Mouse (Mus musculus) liver, embryonic 11.5 days (tissue): Measurements from ENCODE around the gene Spice1. TPM values are rescaled to one million over a fixed set of nuclear protein-coding genes. Genes with fewer than 3 reads are reported as not detected.

Source experiments
- ATAC-seq: fragments of 200-750 bp; cut with Nextera tagmentation; replicated peaks from 2 replicates; pipeline ENCODE4 v1.8.0; 2017; ENCODE audit warnings: moderate number of reproducible peaks, mild to moderate bottlenecking, moderate TSS enrichment, moderate library complexity; ENCODE audit not compliant: low FRiP score
- DNase-seq: peaks from one replicate; pipeline ENCODE4 v3.0.0-alpha.2; 2017; ENCODE audit warnings: low spot score
- H3K27ac ChIP-seq: fragments of 300-500 bp; sonication (generic); 2 replicates; pipeline ENCODE4 v1.5.1; 2014; ENCODE audit warnings: mild to moderate bottlenecking, low read depth, low read length, control low read depth
- H3K27me3 ChIP-seq: fragments of 300-500 bp; sonication (generic); replicated peaks from 2 replicates; pipeline ENCODE4 v1.6.1; 2014; ENCODE audit warnings: low read length, mixed read lengths; ENCODE audit not compliant: control insufficient read depth, insufficient read depth
- H3K36me3 ChIP-seq: fragments of 300-500 bp; sonication (generic); 2 replicates; pipeline ENCODE4 v1.6.1; 2014; ENCODE audit warnings: mild to moderate bottlenecking, low read length, moderate library complexity, mixed read lengths; ENCODE audit not compliant: control insufficient read depth, insufficient read depth
- H3K4me1 ChIP-seq: fragments of 300-500 bp; sonication (generic); replicated peaks from 2 replicates; pipeline ENCODE4 v1.6.1; 2014; ENCODE audit warnings: low read length, mixed read lengths; ENCODE audit not compliant: control insufficient read depth, insufficient read depth
- H3K4me2 ChIP-seq: fragments of 300-500 bp; sonication (generic); 2 replicates; pipeline ENCODE4 v1.6.1; 2014; ENCODE audit warnings: mild to moderate bottlenecking, control low read depth, moderate library complexity
- H3K4me3 ChIP-seq: fragments of 300-500 bp; sonication (generic); 2 replicates; pipeline ENCODE4 v1.5.1; 2014; ENCODE audit warnings: low read depth, low read length, control low read depth
- H3K9ac ChIP-seq: fragments of 300-500 bp; sonication (generic); 2 replicates; pipeline ENCODE4 v1.6.1; 2014; ENCODE audit warnings: low read depth, low read length, control low read depth
- H3K9me3 ChIP-seq: fragments of 300-500 bp; sonication (generic); 2 replicates; pipeline ENCODE4 v1.6.1; 2016; ENCODE audit warnings: low read length, inconsistent platforms, mixed read lengths; ENCODE audit not compliant: control insufficient read depth
- WGBS: fragments of 180-500 bp; shearing (Covaris S2); extraction: QIAGEN DNeasy Blood & Tissue Kit; methylation state at CpG from one replicate; pipeline ENCODE4 v1.1.7; 2014; 5-methylcytosine and 5-hydroxymethylcytosine counted together
- polyA plus RNA-seq: library from polyadenylated mRNA; unstranded; fragments of >200 nt; fragmentation: Nextera tagmentation; extraction: Ambion mirVana; gene quantifications from 2 replicates; pipeline ENCODE4 v1.2.1, GENCODE M21; 2014

Gene Spice1
- polyA plus RNA-seq, 1 experiment from 2014 or later, result 25.4 TPM

GRCm38 (mm10) chr16:44356291-44356690, 9.4 kb downstream of the Spice1 start:
- Histone ChIP-seq H3K4me1 (no peaks in the 10 kb centered on the region; the same call in 1 of the 2 replicates), H3K9ac (no peak overlapping the region), H3K9me3 (no peaks in the 10 kb centered on the region), H3K4me3 (no peak overlapping the region), H3K27ac (no peak overlapping the region), H3K36me3 (peaks cover 3% of the 10 kb centered on the region; the same call in 1 of the 2 replicates), H3K27me3 (no peaks in the 10 kb centered on the region), H3K4me2 (no peak overlapping the region)
- DNase-seq (no peak), ATAC-seq (no peak)
- 46% methylated on average over 7 of the region's 7 CpGs for WGBS

GRCm38 (mm10) chr16:44357571-44358268, 10.8 kb downstream of the Spice1 start:
- Histone ChIP-seq H3K9ac (no peak overlapping the region), H3K27me3 (no peaks in the 10 kb centered on the region), H3K4me2 (no peak overlapping the region), H3K4me3 (no peak overlapping the region), H3K4me1 (no peaks in the 10 kb centered on the region; the same call in 1 of the 2 replicates), H3K27ac (no peak overlapping the region), H3K9me3 (no peaks in the 10 kb centered on the region), H3K36me3 (peaks cover 9% of the 10 kb centered on the region; the same call in 1 of the 2 replicates)
- ATAC-seq (peak; percentile 98), DNase-seq (no peak)
- 61% methylated on average over 4 of the region's 4 CpGs for WGBS

GRCm38 (mm10) chr16:44361921-44362890, 15.3 kb downstream of the Spice1 start:
- H3K9ac ChIP-seq, result no peak overlapping the region
- no peak overlapping the region for H3K27ac ChIP-seq
- no peak for DNase-seq
- peaks cover 9% of the 10 kb centered on the region; the same call in 1 of the 2 replicates for H3K36me3 ChIP-seq
- H3K4me1 ChIP-seq, result no peaks in the 10 kb centered on the region; the same call in 1 of the 2 replicates
- no peaks in the 10 kb centered on the region for H3K27me3 ChIP-seq
- no peak for ATAC-seq
- no peak overlapping the region for H3K4me3 ChIP-seq
- H3K4me2 ChIP-seq, result no peak overlapping the region
- 86% methylated on average over 10 of the region's 10 CpGs for WGBS
- no peaks in the 10 kb centered on the region for H3K9me3 ChIP-seq

GRCm38 (mm10) chr16:44365522-44365921, 18.6 kb downstream of the Spice1 start:
- H3K4me1 ChIP-seq, result no peaks in the 10 kb centered on the region
- no peaks in the 10 kb centered on the region for H3K9me3 ChIP-seq
- peaks cover 7% of the 10 kb centered on the region; the same call in 1 of the 2 replicates for H3K36me3 ChIP-seq
- WGBS, result 74% methylated on average over 7 of the region's 7 CpGs
- no peaks in the 10 kb centered on the region for H3K27me3 ChIP-seq
- H3K27ac ChIP-seq, result no peak overlapping the region
- ATAC-seq (peak; percentile 47; the same call in 1 of the 2 replicates), DNase-seq (no peak)
- no peak overlapping the region for H3K4me3 ChIP-seq
- no peak overlapping the region for H3K9ac ChIP-seq
- H3K4me2 ChIP-seq, result no peak overlapping the region

- DNase-seq, result no peak
- Histone ChIP-seq H3K36me3 (peaks cover 9% of the 10 kb centered on the region; the same call in 1 of the 2 replicates), H3K9ac (no peak overlapping the region), H3K4me2 (no peak overlapping the region), H3K27ac (no peak overlapping the region), H3K4me1 (no peaks in the 10 kb centered on the region), H3K27me3 (no peaks in the 10 kb centered on the region), H3K9me3 (no peaks in the 10 kb centered on the region), H3K4me3 (no peak overlapping the region)
- no peak for ATAC-seq
- 77% methylated on average over 4 of the region's 4 CpGs for WGBS
Measured at GRCm38 (mm10) chr16:44375459-44375858, 28.5 kb downstream of the Spice1 start.

- H3K4me3 ChIP-seq, result no peak overlapping the region
- H3K4me1 ChIP-seq, result no peaks in the 10 kb centered on the region
- no peak overlapping the region for H3K4me2 ChIP-seq
- DNase-seq (no peak), ATAC-seq (no peak)
- H3K27ac ChIP-seq, result no peak overlapping the region
- no peaks in the 10 kb centered on the region for H3K9me3 ChIP-seq
- H3K27me3 ChIP-seq, result no peaks in the 10 kb centered on the region
- H3K9ac ChIP-seq, result no peak overlapping the region
- peaks cover 7% of the 10 kb centered on the region; the same call in 1 of the 2 replicates for H3K36me3 ChIP-seq
- WGBS, result 79% methylated on average over 4 of the region's 4 CpGs
Measured at GRCm38 (mm10) chr16:44380006-44380405, 33.1 kb downstream of the Spice1 start.

GRCm38 (mm10) chr16:44381578-44381977, 34.7 kb downstream of the Spice1 start:
- peaks cover 7% of the 10 kb centered on the region; the same call in 1 of the 2 replicates for H3K36me3 ChIP-seq
- ATAC-seq (no peak), DNase-seq (no peak)
- H3K9ac ChIP-seq, result no peak overlapping the region
- no peaks in the 10 kb centered on the region for H3K4me1 ChIP-seq
- no peak overlapping the region for H3K4me2 ChIP-seq
- no peak overlapping the region for H3K27ac ChIP-seq
- WGBS, result 48% methylated on average over 5 of the region's 5 CpGs
- H3K9me3 ChIP-seq, result no peaks in the 10 kb centered on the region
- H3K4me3 ChIP-seq, result no peak overlapping the region
- no peaks in the 10 kb centered on the region for H3K27me3 ChIP-seq

- ATAC-seq, result no peak
Measured at GRCm38 (mm10) chr16:44383549-44383948, 36.6 kb downstream of the Spice1 start.

More at GRCm38 (mm10) chr16:44383549-44383948, 36.6 kb downstream of the Spice1 start:
- no peak for DNase-seq
- H3K4me1 ChIP-seq, result no peaks in the 10 kb centered on the region
- no peak overlapping the region for H3K4me3 ChIP-seq
- no peaks in the 10 kb centered on the region for H3K9me3 ChIP-seq
- no peak overlapping the region for H3K9ac ChIP-seq
- 65% methylated on average over 2 of the region's 2 CpGs for WGBS
- H3K4me2 ChIP-seq, result no peak overlapping the region
- H3K27ac ChIP-seq, result no peak overlapping the region
- no peaks in the 10 kb centered on the region for H3K27me3 ChIP-seq
- H3K36me3 ChIP-seq, result peaks cover 7% of the 10 kb centered on the region; the same call in 1 of the 2 replicates
